Mouse (Mus musculus) kidney, adult 2 months (tissue): Measurements from ENCODE around the gene Zic1. TPM values are rescaled to one million over a fixed set of nuclear protein-coding genes. Genes with fewer than 3 reads are reported as not detected.

Experiments used
- DNase-seq: peaks from one replicate; pipeline ENCODE4 v3.0.0; 2021
- H3K27ac ChIP-seq: fragments of 200-500 bp; 2 replicates; pipeline ENCODE4 v1.5.1; 2012; ENCODE audit warnings: low read depth, low read length, control low read depth, inconsistent platforms; ENCODE audit not compliant: insufficient read depth
- H3K27me3 ChIP-seq: fragments of 200-500 bp; replicated peaks from 2 replicates; pipeline ENCODE4 v1.6.1; 2012; ENCODE audit warnings: mild to moderate bottlenecking, moderate library complexity, low read length, inconsistent platforms; ENCODE audit not compliant: control insufficient read depth, insufficient read depth
- H3K36me3 ChIP-seq: fragments of 200-500 bp; 2 replicates; pipeline ENCODE4 v1.6.1; 2012; ENCODE audit warnings: mild to moderate bottlenecking, moderate library complexity, low read length, inconsistent platforms; ENCODE audit not compliant: control insufficient read depth, insufficient read depth
- H3K4me1 ChIP-seq: fragments of 200-500 bp; 2 replicates; pipeline ENCODE4 v1.6.1; 2011; ENCODE audit warnings: low read length; ENCODE audit not compliant: control insufficient read depth, insufficient read depth
- H3K4me3 ChIP-seq: fragments of 200-500 bp; 2 replicates; pipeline ENCODE4 v1.5.1; 2011; ENCODE audit warnings: mild to moderate bottlenecking, low read depth, low read length, control low read depth; ENCODE audit not compliant: insufficient read depth
- CTCF ChIP-seq: fragments of 200-500 bp; conservative IDR thresholded peaks from 2 replicates; pipeline ENCODE4 v1.5.1; 2011; ENCODE audit warnings: low read depth, mild to moderate bottlenecking, control low read depth, low read length, moderate library complexity, mixed read lengths; ENCODE audit not compliant: insufficient read depth, insufficient read length
- POLR2A ChIP-seq: fragments of 200-500 bp; IDR thresholded peaks from one replicate; pipeline ENCODE4 v1.6.1; 2011; ENCODE audit warnings: low read depth, low read length, control low read depth
- WGBS: fragments of 180-500 bp; shearing (Covaris S2); methylation state at CpG from one replicate; pipeline ENCODE4 v1.1.7; 2018; 5-methylcytosine and 5-hydroxymethylcytosine counted together
- polyA plus RNA-seq: library from polyadenylated mRNA; depleted of rRNA; stranded (reverse); fragments of >200 nt; gene quantifications from 2 replicates; pipeline ENCODE4 v1.2.3, GENCODE M21; 2012

The Zic1 gene
- polyA plus RNA-seq, 1 experiment, result not detected

GRCm38 (mm10) chr9:91379300-91379635, 13.7 kb upstream of the Zic1 start:
- no peaks in the 10 kb centered on the region for H3K4me1 ChIP-seq
- no peak for DNase-seq
- H3K4me3 ChIP-seq, result no peak overlapping the region
- 3% methylated on average over 8 of the region's 8 CpGs for WGBS
- peaks cover 6% of the 10 kb centered on the region for H3K27me3 ChIP-seq
- TF ChIP-seq POLR2A (no peak), CTCF (no peak)
- no peaks in the 10 kb centered on the region for H3K36me3 ChIP-seq
- H3K27ac ChIP-seq, result no peak overlapping the region

DNA sequence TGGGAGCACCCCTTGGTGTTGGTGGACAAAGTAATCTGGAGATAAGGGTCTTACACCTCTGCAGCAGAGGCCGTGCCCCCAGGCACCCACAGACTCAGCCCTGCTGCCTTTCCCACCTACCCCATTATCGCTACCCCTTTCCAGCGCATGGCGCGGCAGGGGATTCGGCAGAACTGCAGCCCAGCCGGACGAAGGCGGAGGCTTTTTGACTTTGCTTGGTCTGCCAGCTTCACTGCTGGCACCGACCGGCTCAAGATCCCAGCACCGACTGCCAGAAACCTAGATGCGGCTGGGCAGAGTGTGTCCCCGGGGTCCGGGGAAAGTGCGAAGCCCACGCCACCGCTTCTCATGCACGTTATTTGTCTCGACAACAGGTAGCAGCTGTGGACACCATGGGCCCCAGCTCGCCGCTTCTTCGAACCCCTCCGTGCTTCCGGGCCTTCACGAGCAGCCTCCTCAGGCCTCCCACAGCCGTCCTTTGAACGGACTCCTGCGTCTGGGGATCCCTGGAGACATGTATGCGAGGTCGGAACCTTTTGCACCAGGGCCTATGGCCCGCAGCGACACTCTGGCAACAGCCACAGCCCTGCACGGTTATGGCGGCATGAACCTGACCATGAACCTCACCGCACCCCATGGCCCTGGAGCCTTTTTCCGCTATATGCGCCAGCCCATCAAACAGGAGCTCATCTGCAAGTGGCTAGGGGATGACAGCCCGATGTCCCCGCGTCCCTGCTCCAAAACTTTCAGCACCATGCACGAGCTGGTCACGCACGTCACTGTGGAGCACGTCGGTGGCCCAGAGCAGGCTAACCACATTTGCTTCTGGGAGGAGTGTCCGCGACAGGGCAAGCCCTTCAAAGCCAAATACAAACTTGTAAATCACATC, 13.0 kb upstream of the Zic1 start:
- WGBS, result 2% methylated on average over 48 of the region's 48 CpGs

DNA sequence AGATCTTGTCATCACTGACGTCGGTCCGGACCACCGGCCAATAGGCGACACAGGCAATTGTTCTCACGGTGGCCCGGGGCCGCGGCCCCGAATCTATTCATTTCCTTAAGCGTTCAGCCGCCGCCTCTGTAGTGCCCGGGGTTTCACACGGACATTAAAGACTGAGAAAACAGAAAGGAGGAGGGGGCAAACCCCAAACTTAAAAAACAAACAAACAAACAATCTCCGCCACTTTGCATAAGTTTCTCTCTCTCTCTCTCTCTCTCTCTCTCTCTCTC, 12.2 kb upstream of the Zic1 start:
- no peaks in the 10 kb centered on the region for H3K36me3 ChIP-seq
- peaks cover 6% of the 10 kb centered on the region for H3K27me3 ChIP-seq
- 1% methylated on average over 16 of the region's 16 CpGs for WGBS
- H3K4me3 ChIP-seq, result no peak overlapping the region
- H3K4me1 ChIP-seq, result no peaks in the 10 kb centered on the region
- no peak for DNase-seq
- TF ChIP-seq POLR2A (no peak), CTCF (no peak)
- no peak overlapping the region for H3K27ac ChIP-seq

More for the DNA sequence above, 13.0 kb upstream of the Zic1 start:
- Histone ChIP-seq H3K27ac (no peak overlapping the region), H3K36me3 (no peaks in the 10 kb centered on the region), H3K27me3 (peaks cover 6% of the 10 kb centered on the region), H3K4me1 (no peaks in the 10 kb centered on the region), H3K4me3 (no peak overlapping the region)
- no peak for DNase-seq
- TF ChIP-seq POLR2A (no peak), CTCF (no peak)

DNA sequence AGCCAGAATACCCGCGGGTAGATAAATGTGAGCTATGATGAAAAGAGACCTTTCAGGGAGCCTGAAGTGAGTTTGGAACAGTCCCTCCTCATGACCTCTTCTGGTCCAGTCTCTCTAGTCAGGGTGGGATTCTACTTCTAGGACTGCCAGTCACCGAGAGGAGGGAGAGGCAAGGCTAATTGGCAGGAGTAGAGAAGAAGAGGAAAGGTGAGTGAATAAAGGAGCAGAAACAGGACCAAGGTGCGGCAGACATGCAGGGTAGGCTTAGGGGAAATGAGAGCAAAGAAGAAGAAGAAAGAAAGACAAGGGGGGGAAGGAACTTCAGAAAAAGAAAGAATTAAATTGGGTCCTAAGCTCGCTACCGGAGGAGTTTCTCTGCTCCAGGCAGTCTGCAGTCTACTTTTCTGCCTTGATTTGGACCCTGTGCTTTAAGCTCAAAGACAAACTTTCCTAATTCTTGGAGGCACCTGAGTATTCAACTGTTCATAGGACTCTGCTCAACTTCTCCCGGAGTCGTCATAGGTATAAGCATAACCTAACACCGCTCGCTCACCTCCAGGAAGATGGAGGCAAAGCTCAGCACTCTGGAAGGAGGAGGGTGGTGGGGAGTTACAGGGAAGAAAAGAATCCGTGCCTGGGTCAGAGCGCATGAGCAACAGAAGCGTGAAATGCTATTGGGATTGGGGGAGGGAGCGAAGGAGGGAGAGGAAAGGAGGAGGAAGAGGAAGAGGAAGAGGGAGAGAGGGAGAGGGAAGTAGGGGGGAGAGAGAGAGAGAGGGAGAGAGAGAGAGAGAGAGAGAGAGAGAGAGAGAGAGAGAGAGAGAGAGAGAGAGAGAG, 11.6 kb upstream of the Zic1 start:
- Histone ChIP-seq H3K4me1 (no peaks in the 10 kb centered on the region), H3K4me3 (no peak overlapping the region), H3K36me3 (no peaks in the 10 kb centered on the region), H3K27ac (no peak overlapping the region), H3K27me3 (peaks cover 6% of the 10 kb centered on the region)
- DNase-seq, result no peak
- TF ChIP-seq CTCF, result no peak
- TF ChIP-seq POLR2A, result no peak
- 5% methylated on average over 14 of the region's 14 CpGs for whole genome bisulfite sequencing

DNA sequence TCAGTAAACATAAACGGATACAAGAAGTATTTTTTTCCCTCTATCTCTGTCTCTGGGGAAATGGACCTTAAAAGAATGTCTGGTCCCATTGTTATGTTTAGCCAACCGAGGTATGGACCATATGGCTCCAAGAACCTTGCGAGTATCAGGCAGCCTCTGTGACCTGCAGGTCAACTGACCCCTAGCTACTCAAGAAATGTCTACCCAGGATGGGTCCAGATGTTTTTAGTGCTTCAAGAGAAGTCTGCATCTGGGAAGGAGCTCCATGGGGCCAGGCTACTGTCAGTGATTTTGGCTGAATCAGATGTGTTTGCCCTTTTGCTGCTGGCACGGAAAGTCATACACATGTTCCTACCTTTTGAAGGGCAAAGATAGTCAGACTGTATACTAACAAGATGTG, 9.1 kb upstream of the Zic1 start:
- TF ChIP-seq CTCF, result no peak
- TF ChIP-seq POLR2A, result no peak
- Histone ChIP-seq H3K4me1 (no peaks in the 10 kb centered on the region), H3K27me3 (peaks cover 2% of the 10 kb centered on the region), H3K27ac (no peak overlapping the region), H3K4me3 (no peak overlapping the region), H3K36me3 (no peaks in the 10 kb centered on the region)
- 5% methylated on average over 4 of the region's 4 CpGs for WGBS
- DNase-seq, result no peak

- H3K27ac ChIP-seq, result no peak overlapping the region
- H3K27me3 ChIP-seq, result peaks cover 2% of the 10 kb centered on the region; the same call in 1 of the 2 replicates
- no peak for TF ChIP-seq CTCF
- no peak for DNase-seq
- H3K36me3 ChIP-seq, result no peaks in the 10 kb centered on the region
- no peaks in the 10 kb centered on the region for H3K4me1 ChIP-seq
- 23% methylated on average over 3 of the region's 3 CpGs for WGBS
- no peak overlapping the region for H3K4me3 ChIP-seq
Measured at GRCm38 (mm10) chr9:91373811-91374575, 8.4 kb upstream of the Zic1 start.

GRCm38 (mm10) chr9:91371608-91372007, 6.0 kb upstream of the Zic1 start:
- Histone ChIP-seq H3K27ac (no peak overlapping the region), H3K27me3 (peaks cover 2% of the 10 kb centered on the region), H3K36me3 (no peaks in the 10 kb centered on the region), H3K4me3 (no peak overlapping the region), H3K4me1 (no peaks in the 10 kb centered on the region)
- DNase-seq, result no peak
- TF ChIP-seq POLR2A (no peak), CTCF (no peak)
- WGBS, result 11% methylated on average over 4 of the region's 4 CpGs
